Mouse (Mus musculus): ENCODE results near the gene Eef1akmt1. TPM values are rescaled to one million over a fixed set of nuclear protein-coding genes. Genes with fewer than 3 reads are reported as not detected.

Gene Eef1akmt1
- 8.8 TPM for total RNA-seq (2023)

GRCm38 (mm10) chr14:57571155-57572133, at the start of gene Eef1akmt1:
TSS of gene Eef1akmt1 (minus strand) at chr14:57571612.

DNA sequence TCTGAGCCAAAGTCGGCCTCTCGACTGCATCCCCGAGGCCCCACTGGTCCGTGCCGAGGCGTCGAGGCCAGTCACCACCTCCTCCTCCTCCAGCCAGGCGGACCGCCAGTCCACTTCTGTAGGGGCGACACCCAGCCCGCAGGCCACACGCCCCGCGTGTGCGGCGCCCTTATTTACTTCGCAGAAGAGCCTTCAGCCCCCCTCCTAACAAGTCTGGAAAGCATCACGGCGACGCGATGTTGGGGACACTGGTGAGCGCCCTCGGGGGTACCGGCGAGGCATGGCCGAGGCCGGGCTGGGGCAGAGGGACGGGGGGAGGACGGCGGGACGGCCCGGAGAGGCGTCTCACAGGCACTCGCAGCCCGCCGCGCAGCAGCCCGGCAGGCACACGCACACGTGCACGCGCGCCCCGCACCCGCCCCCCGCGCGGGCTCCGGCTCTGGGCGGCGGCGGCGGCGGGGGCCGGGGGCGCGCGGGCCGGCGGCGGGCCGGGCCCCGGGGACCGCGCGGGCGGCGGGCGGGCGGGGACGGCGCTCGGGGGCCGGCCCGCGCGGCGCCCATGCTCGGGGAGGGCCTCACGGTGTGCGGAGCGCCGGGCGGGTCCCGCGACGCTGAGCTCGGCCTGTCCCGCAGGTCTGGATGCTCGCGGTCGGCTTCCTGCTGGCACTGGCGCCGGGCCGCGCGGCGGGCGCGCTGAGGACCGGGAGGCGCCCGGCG, 46.6 kb downstream of the Eef1akmt1 start, which contains the start of gene Il17d:
Gene Il17d, plus strand, starts transcription at position 107 of the 717 bp plus-strand sequence.

Other genes with a start within 250 kb of the Eef1akmt1 start
- gene Cryl1, start 173.1 kb downstream of the Eef1akmt1 start, total RNA-seq (2023): 11.2 TPM
- 5.3 TPM for gene Ift88, start 147.6 kb downstream of the Eef1akmt1 start, total RNA-seq (2023)
- not detected for gene Il17d, start 46.8 kb downstream of the Eef1akmt1 start, total RNA-seq (2023)
- 43.1 TPM for gene Xpo4, start 93.8 kb upstream of the Eef1akmt1 start, total RNA-seq (2023)
- not detected for gene Gm49361, start 174.5 kb upstream of the Eef1akmt1 start, total RNA-seq (2023)
- 67.6 TPM for gene Lats2, start 186.8 kb upstream of the Eef1akmt1 start, total RNA-seq (2023)
- gene Sap18, start 226.6 kb upstream of the Eef1akmt1 start, total RNA-seq (2023): 73.8 TPM

Data from CD4-positive naive resting alpha-beta T cell, adult 76 days (primary cell).